Mouse (Mus musculus): Measurements from ENCODE around the gene Net1.

- TF ChIP-seq POLR2A (IDR thresholded peaks at IDR 0.05; ENCODE audit: low read depth, low read length) (no peak), CTCF (IDR thresholded peaks at IDR 0.05; ENCODE audit: borderline replicate concordance, insufficient read depth, low read length) (no peak)
Measured at GRCm38 (mm10) chr13:3861251-3861650, 56.8 kb downstream of the Net1 start.

All from embryonic fibroblast, embryonic 13.5 days (primary cell).